Mouse (Mus musculus) liver, adult 2 months (tissue): ENCODE results near the gene Cmas. TPM values are rescaled to one million over a fixed set of nuclear protein-coding genes. Genes with fewer than 3 reads are reported as not detected.

Experiments used
- DNase-seq: peaks from one replicate; pipeline ENCODE4 v3.0.0-alpha.2; 2011; ENCODE audit warnings: low read depth, low spot score; ENCODE audit errors: extremely low read depth
- H3K27ac ChIP-seq: fragments of 200-500 bp; replicated peaks from 2 replicates; pipeline ENCODE4 v1.5.1; 2012; ENCODE audit warnings: low read depth, mild to moderate bottlenecking, control low read depth, inconsistent platforms, low read length; ENCODE audit not compliant: insufficient read depth
- H3K27me3 ChIP-seq: fragments of 200-500 bp; 2 replicates; pipeline ENCODE4 v1.6.1; 2012; ENCODE audit warnings: mild to moderate bottlenecking, moderate library complexity, low read length, inconsistent platforms; ENCODE audit not compliant: control insufficient read depth, insufficient read depth
- H3K36me3 ChIP-seq: fragments of 200-500 bp; 2 replicates; pipeline ENCODE4 v1.6.1; 2012; ENCODE audit warnings: low read length, inconsistent platforms; ENCODE audit not compliant: control insufficient read depth, insufficient read depth
- H3K4me1 ChIP-seq: fragments of 200-500 bp; 2 replicates; pipeline ENCODE4 v1.6.1; 2011; ENCODE audit warnings: low read length; ENCODE audit not compliant: control insufficient read depth, insufficient read depth
- H3K4me3 ChIP-seq: fragments of 200-500 bp; 2 replicates; pipeline ENCODE4 v1.5.1; 2011; ENCODE audit warnings: low read depth, mild to moderate bottlenecking, control low read depth, low read length, moderate library complexity; ENCODE audit not compliant: insufficient read depth
- H3K79me2 ChIP-seq: fragments of 200-500 bp; 2 replicates; pipeline ENCODE4 v1.6.1; 2012; ENCODE audit warnings: inconsistent platforms, mild to moderate bottlenecking, low read length, moderate library complexity; ENCODE audit not compliant: control insufficient read depth, insufficient read depth
- H3K9ac ChIP-seq: fragments of 200-500 bp; 2 replicates; pipeline ENCODE4 v1.6.1; 2012; ENCODE audit warnings: low read depth, mild to moderate bottlenecking, control low read depth, inconsistent platforms, low read length
- CTCF ChIP-seq: fragments of 200-500 bp; IDR thresholded peaks from 2 replicates; pipeline ENCODE4 v1.5.1; 2011; ENCODE audit warnings: low read depth, low read length, control low read depth
- POLR2A ChIP-seq: fragments of 200-500 bp; IDR thresholded peaks from 2 replicates; pipeline ENCODE4 v1.6.1; 2011; ENCODE audit warnings: low read length, control low read depth; ENCODE audit not compliant: insufficient read depth; ENCODE audit errors: extremely low read depth
- WGBS: fragments of 180-500 bp; shearing (Covaris S2); methylation state at CpG from one replicate; pipeline ENCODE4 v1.1.7; 2018; 5-methylcytosine and 5-hydroxymethylcytosine counted together
- polyA plus RNA-seq: library from polyadenylated mRNA; depleted of rRNA; stranded (reverse); fragments of >200 nt; gene quantifications from 2 replicates; pipeline ENCODE4 v1.2.3, GENCODE M21; 2012; rRNA removed
- total RNA-seq: library from RNA; depleted of rRNA; stranded (reverse); fragments of >200 nt; gene quantifications from 2 replicates; pipeline ENCODE4 v1.2.3, GENCODE M21; 2014; rRNA removed

Gene Cmas
- total RNA-seq (36.8 and 40.1 TPM in 2 replicates), polyA plus RNA-seq (14.1 and 17.7 TPM in 2 replicates)

GRCm38 (mm10) chr6:142756507-142757333 is at the start of gene Cmas:
Gene Cmas (plus strand): TSS chr6:142756686.
- Histone ChIP-seq H3K79me2 (peaks cover 24% of the 10 kb centered on the region), H3K9ac (peak within 1 kb of the TSS; percentile 85), H3K27ac (peak within 1 kb of the TSS; percentile 80), H3K4me3 (peak within 1 kb of the TSS; percentile 95), H3K27me3 (no peaks in the 10 kb centered on the region), H3K4me1 (peaks cover 12% of the 10 kb centered on the region), H3K36me3 (peaks cover 11% of the 10 kb centered on the region)
- peak; percentile 66 for DNase-seq
- WGBS: under 1% methylated on average over 68 of the region's 68 CpGs
- TF ChIP-seq CTCF (no peak), POLR2A (peak; percentile 69)

- Histone ChIP-seq H3K36me3 (no peaks in the 10 kb centered on the region), H3K4me3 (no peak overlapping the region), H3K9ac (no peak overlapping the region), H3K4me1 (peaks cover 2% of the 10 kb centered on the region; the same call in 1 of the 2 replicates), H3K27me3 (0 out of 2 replicates have a peak, but pooled peaks cover 5% of the 10 kb centered on the region), H3K79me2 (no peaks in the 10 kb centered on the region), H3K27ac (no peak overlapping the region)
- 88% methylated on average over 3 of the region's 3 CpGs for WGBS
- DNase-seq: no peak
- TF ChIP-seq POLR2A (no peak), CTCF (peak; percentile 71)
Measured at GRCm38 (mm10) chr6:142706688-142707087, 49.8 kb upstream of the Cmas start.

- Histone ChIP-seq H3K4me1 (peaks cover 2% of the 10 kb centered on the region; the same call in 1 of the 2 replicates), H3K27me3 (0 out of 2 replicates have a peak, but pooled peaks cover 2% of the 10 kb centered on the region), H3K36me3 (no peaks in the 10 kb centered on the region), H3K27ac (peak overlapping the region; percentile 53), H3K79me2 (no peaks in the 10 kb centered on the region), H3K9ac (no peak overlapping the region), H3K4me3 (no peak overlapping the region)
- DNase-seq: peak; percentile 38
- TF ChIP-seq POLR2A (no peak), CTCF (no peak)
- WGBS: 75% methylated on average over 6 of the region's 6 CpGs
Measured at GRCm38 (mm10) chr6:142708369-142708768, 48.1 kb upstream of the Cmas start.

GRCm38 (mm10) chr6:142710690-142711089 is 45.8 kb upstream of the Cmas start:
- Histone ChIP-seq H3K4me1 (peaks cover 2% of the 10 kb centered on the region; the same call in 1 of the 2 replicates), H3K27me3 (0 out of 2 replicates have a peak, but pooled peaks cover 2% of the 10 kb centered on the region), H3K79me2 (no peaks in the 10 kb centered on the region), H3K36me3 (no peaks in the 10 kb centered on the region), H3K27ac (peak overlapping the region; percentile 43; the same call in 1 of the 2 replicates), H3K9ac (no peak overlapping the region), H3K4me3 (no peak overlapping the region)
- TF ChIP-seq CTCF: no peak
- TF ChIP-seq POLR2A: no peak
- WGBS: 75% methylated on average over 6 of the region's 6 CpGs
- no peak for DNase-seq

GRCm38 (mm10) chr6:142711106-142711505 is 45.4 kb upstream of the Cmas start:
- TF ChIP-seq POLR2A: no peak
- Histone ChIP-seq H3K4me3 (no peak overlapping the region), H3K27ac (no peak overlapping the region), H3K4me1 (peaks cover 2% of the 10 kb centered on the region; the same call in 1 of the 2 replicates), H3K27me3 (0 out of 2 replicates have a peak, but pooled peaks cover 2% of the 10 kb centered on the region), H3K36me3 (no peaks in the 10 kb centered on the region), H3K9ac (no peak overlapping the region), H3K79me2 (no peaks in the 10 kb centered on the region)
- no peak for DNase-seq
- WGBS: 51% methylated on average over 4 of the region's 4 CpGs
